Mouse (Mus musculus) hindbrain, embryonic 13.5 days (tissue): ENCODE results near the gene Cfap61. TPM values are rescaled to one million over a fixed set of nuclear protein-coding genes. Genes with fewer than 3 reads are reported as not detected.

Source experiments
- ATAC-seq: fragments of 200-750 bp; cut with Nextera tagmentation; 2 replicates; pipeline ENCODE4 v1.8.0; 2017; ENCODE audit warnings: moderate TSS enrichment; ENCODE audit not compliant: low FRiP score
- H3K27ac ChIP-seq: fragments of 300-500 bp; sonication (generic); 2 replicates; pipeline ENCODE4 v1.5.1; 2015; ENCODE audit warnings: inconsistent platforms, mild to moderate bottlenecking, moderate library complexity
- H3K27me3 ChIP-seq: fragments of 300-500 bp; sonication (generic); 2 replicates; pipeline ENCODE4 v1.6.1; 2015; ENCODE audit warnings: mild to moderate bottlenecking, inconsistent platforms
- H3K36me3 ChIP-seq: fragments of 300-500 bp; sonication (generic); 2 replicates; pipeline ENCODE4 v1.6.1; 2015; ENCODE audit warnings: mild to moderate bottlenecking, inconsistent platforms
- H3K4me1 ChIP-seq: fragments of 300-500 bp; sonication (generic); replicated peaks from 2 replicates; pipeline ENCODE4 v1.6.1; 2015; ENCODE audit warnings: inconsistent platforms
- H3K4me2 ChIP-seq: fragments of 300-500 bp; sonication (generic); 2 replicates; pipeline ENCODE4 v1.6.1; 2015; ENCODE audit warnings: inconsistent platforms, mild to moderate bottlenecking, moderate library complexity
- H3K4me3 ChIP-seq: fragments of 300-500 bp; sonication (generic); 2 replicates; pipeline ENCODE4 v1.5.1; 2015; ENCODE audit warnings: mild to moderate bottlenecking, inconsistent platforms
- H3K9ac ChIP-seq: fragments of 300-500 bp; sonication (generic); 2 replicates; pipeline ENCODE4 v1.6.1; 2015; ENCODE audit warnings: mild to moderate bottlenecking, inconsistent platforms
- H3K9me3 ChIP-seq: fragments of 300-500 bp; sonication (generic); 2 replicates; pipeline ENCODE4 v1.6.1; 2016; ENCODE audit warnings: inconsistent platforms
- WGBS: fragments of 180-500 bp; shearing (Covaris S2); methylation state at CpG from one replicate; pipeline ENCODE4 v1.1.7; 2015; 5-methylcytosine and 5-hydroxymethylcytosine counted together
- polyA plus RNA-seq: library from polyadenylated mRNA; unstranded; fragments of >200 nt; fragmentation: Nextera tagmentation; extraction: Ambion mirVana; gene quantifications from 2 replicates; pipeline ENCODE4 v1.2.1, GENCODE M21; 2015

Cfap61 gene
- polyA plus RNA-seq, 1 experiment from 2014 or later, result 3.8 TPM

- Histone ChIP-seq H3K4me1 (peaks cover 14% of the 10 kb centered on the region), H3K9me3 (no peaks in the 10 kb centered on the region), H3K4me2 (no peak overlapping the region), H3K27ac (no peak overlapping the region), H3K36me3 (no peaks in the 10 kb centered on the region), H3K4me3 (no peak overlapping the region), H3K9ac (no peak overlapping the region), H3K27me3 (no peaks in the 10 kb centered on the region)
- 63% methylated on average over 6 of the region's 6 CpGs for WGBS
- ATAC-seq, result 0 out of 2 replicates have a peak, but pooled peaks have one; percentile 26
Measured at GRCm38 (mm10) chr2:146250236-146250904, 315.8 kb downstream of the Cfap61 start.

GRCm38 (mm10) chr2:146254387-146254786 lies 319.8 kb downstream of the Cfap61 start:
- Histone ChIP-seq H3K4me3 (no peak overlapping the region), H3K9me3 (no peaks in the 10 kb centered on the region), H3K27me3 (no peaks in the 10 kb centered on the region), H3K9ac (no peak overlapping the region), H3K27ac (no peak overlapping the region), H3K36me3 (no peaks in the 10 kb centered on the region), H3K4me2 (no peak overlapping the region), H3K4me1 (peaks cover 26% of the 10 kb centered on the region)
- ATAC-seq, result no peak
- 92% methylated on average over 1 of the region's 1 CpGs for WGBS

GRCm38 (mm10) chr2:146255636-146256035 lies 321.1 kb downstream of the Cfap61 start:
- Histone ChIP-seq H3K27me3 (no peaks in the 10 kb centered on the region), H3K4me2 (no peak overlapping the region), H3K36me3 (no peaks in the 10 kb centered on the region), H3K4me3 (no peak overlapping the region), H3K27ac (no peak overlapping the region), H3K4me1 (peaks cover 31% of the 10 kb centered on the region), H3K9ac (no peak overlapping the region), H3K9me3 (no peaks in the 10 kb centered on the region)
- ATAC-seq, result no peak

GRCm38 (mm10) chr2:146256321-146256875 lies 321.8 kb downstream of the Cfap61 start:
- H3K9ac ChIP-seq, result no peak overlapping the region
- no peak; the same call in 1 of the 2 replicates for ATAC-seq
- WGBS, result 55% methylated on average over 3 of the region's 3 CpGs

GRCm38 (mm10) chr2:146257037-146257436 lies 322.5 kb downstream of the Cfap61 start:
- ATAC-seq, result no peak
- no peaks in the 10 kb centered on the region for H3K36me3 ChIP-seq
- H3K4me3 ChIP-seq, result no peak overlapping the region
- 34% methylated on average over 3 of the region's 3 CpGs for WGBS
- no peaks in the 10 kb centered on the region for H3K27me3 ChIP-seq
- H3K4me2 ChIP-seq, result no peak overlapping the region
- no peaks in the 10 kb centered on the region for H3K9me3 ChIP-seq
- no peak overlapping the region for H3K9ac ChIP-seq
- H3K27ac ChIP-seq, result no peak overlapping the region
- H3K4me1 ChIP-seq, result peaks cover 45% of the 10 kb centered on the region

More at GRCm38 (mm10) chr2:146256321-146256875, 321.8 kb downstream of the Cfap61 start:
- Histone ChIP-seq H3K4me2 (no peak overlapping the region), H3K36me3 (no peaks in the 10 kb centered on the region), H3K27ac (0 out of 2 replicates have a peak overlapping the region, but pooled peaks have one; percentile 6), H3K9me3 (no peaks in the 10 kb centered on the region), H3K4me1 (peaks cover 39% of the 10 kb centered on the region), H3K27me3 (no peaks in the 10 kb centered on the region), H3K4me3 (no peak overlapping the region)

- Histone ChIP-seq H3K4me1 (peaks cover 51% of the 10 kb centered on the region), H3K27me3 (no peaks in the 10 kb centered on the region), H3K4me2 (no peak overlapping the region), H3K4me3 (no peak overlapping the region), H3K9ac (no peak overlapping the region), H3K36me3 (no peaks in the 10 kb centered on the region), H3K9me3 (no peaks in the 10 kb centered on the region), H3K27ac (peak overlapping the region; percentile 45; the same call in 1 of the 2 replicates)
- ATAC-seq, result peak; percentile 33; the same call in 1 of the 2 replicates
- WGBS, result 71% methylated on average over 3 of the region's 3 CpGs
Measured at GRCm38 (mm10) chr2:146257609-146258008, 323.0 kb downstream of the Cfap61 start.

GRCm38 (mm10) chr2:146258736-146259469 lies 324.3 kb downstream of the Cfap61 start:
- Histone ChIP-seq H3K4me1 (peaks cover 58% of the 10 kb centered on the region), H3K4me3 (no peak overlapping the region), H3K36me3 (no peaks in the 10 kb centered on the region), H3K27ac (peak overlapping the region; percentile 81), H3K9me3 (no peaks in the 10 kb centered on the region), H3K4me2 (no peak overlapping the region), H3K9ac (peak overlapping the region; percentile 24; the same call in 1 of the 2 replicates), H3K27me3 (0 out of 2 replicates have a peak, but pooled peaks cover under 1% of the 10 kb centered on the region)
- peak; percentile 32 for ATAC-seq
- 13% methylated on average over 10 of the region's 10 CpGs for WGBS

GRCm38 (mm10) chr2:146259787-146260560 lies 325.4 kb downstream of the Cfap61 start:
- no peaks in the 10 kb centered on the region for H3K9me3 ChIP-seq
- peaks cover 59% of the 10 kb centered on the region for H3K4me1 ChIP-seq
- H3K9ac ChIP-seq, result no peak overlapping the region
- no peaks in the 10 kb centered on the region for H3K36me3 ChIP-seq
- 34% methylated on average over 18 of the region's 18 CpGs for WGBS
- no peak overlapping the region for H3K4me3 ChIP-seq
- 0 out of 2 replicates have a peak, but pooled peaks cover 7% of the 10 kb centered on the region for H3K27me3 ChIP-seq
- H3K27ac ChIP-seq, result peak overlapping the region; percentile 77
- no peak for ATAC-seq
- no peak overlapping the region for H3K4me2 ChIP-seq

- no peak overlapping the region for H3K27ac ChIP-seq
- ATAC-seq, result no peak
- H3K27me3 ChIP-seq, result 0 out of 2 replicates have a peak, but pooled peaks cover 7% of the 10 kb centered on the region
- H3K9me3 ChIP-seq, result no peaks in the 10 kb centered on the region
- H3K4me1 ChIP-seq, result peaks cover 57% of the 10 kb centered on the region
- H3K4me2 ChIP-seq, result no peak overlapping the region
- no peak overlapping the region for H3K9ac ChIP-seq
- WGBS, result 52% methylated on average over 4 of the region's 4 CpGs
- H3K36me3 ChIP-seq, result no peaks in the 10 kb centered on the region
- H3K4me3 ChIP-seq, result no peak overlapping the region
Measured at GRCm38 (mm10) chr2:146261146-146261545, 326.6 kb downstream of the Cfap61 start.

GRCm38 (mm10) chr2:146262215-146262614 lies 327.6 kb downstream of the Cfap61 start:
- WGBS, result 9% methylated on average over 10 of the region's 10 CpGs

GRCm38 (mm10) chr2:146262966-146263365 lies 328.4 kb downstream of the Cfap61 start:
- no peak for ATAC-seq
- H3K27ac ChIP-seq, result peak overlapping the region; percentile 58

More at GRCm38 (mm10) chr2:146262215-146262614, 327.6 kb downstream of the Cfap61 start:
- Histone ChIP-seq H3K4me1 (peaks cover 52% of the 10 kb centered on the region), H3K4me2 (no peak overlapping the region), H3K36me3 (no peaks in the 10 kb centered on the region), H3K27me3 (0 out of 2 replicates have a peak, but pooled peaks cover 7% of the 10 kb centered on the region), H3K27ac (peak overlapping the region; percentile 58), H3K9me3 (no peaks in the 10 kb centered on the region), H3K4me3 (no peak overlapping the region), H3K9ac (no peak overlapping the region)
- peak; percentile 74 for ATAC-seq

More at GRCm38 (mm10) chr2:146262966-146263365, 328.4 kb downstream of the Cfap61 start:
- Histone ChIP-seq H3K4me1 (peaks cover 47% of the 10 kb centered on the region), H3K36me3 (no peaks in the 10 kb centered on the region), H3K9ac (no peak overlapping the region), H3K27me3 (0 out of 2 replicates have a peak, but pooled peaks cover 7% of the 10 kb centered on the region), H3K4me3 (no peak overlapping the region), H3K4me2 (no peak overlapping the region), H3K9me3 (no peaks in the 10 kb centered on the region)
